Mouse (Mus musculus) layer of hippocampus, adult 2 months (tissue): ENCODE results near the gene Tpra1. TPM values are rescaled to one million over a fixed set of nuclear protein-coding genes. Genes with fewer than 3 reads are reported as not detected.

Experiments used
- DNase-seq, 2 experiments: peaks; one replicate each; pipeline ENCODE4 v3.0.0; 2022; ENCODE audit warnings: low spot score in 2 of 2
- H3K27ac ChIP-seq: fragments of 200-600 bp; 2 replicates; pipeline ENCODE4 v1.8.1; 2022
- H3K4me3 ChIP-seq: fragments of 200-600 bp; 2 replicates; pipeline ENCODE4 v1.8.1; 2022; ENCODE audit warnings: mild to moderate bottlenecking
- CTCF ChIP-seq: fragments of 200-600 bp; conservative IDR thresholded peaks from 2 replicates; pipeline ENCODE4 v1.8.1; 2022; ENCODE audit warnings: antibody characterized with exemption, mild to moderate bottlenecking, moderate library complexity
- total RNA-seq, 2 experiments: library from RNA; stranded (reverse); gene quantifications; 2 replicates each; pipeline ENCODE4 v1.2.3; 2021

The Tpra1 gene
- total RNA-seq, 2 experiments from 2014 or later, result 48.6 to 51.1 TPM

- peak within 1 kb of the TSS; percentile 51; the same call in 1 of the 2 replicates for H3K27ac ChIP-seq
- H3K4me3 ChIP-seq, result peak within 1 kb of the TSS; percentile 71
- DNase-seq, result peak; percentile 93
- TF ChIP-seq CTCF, result peak; percentile 17; the same call in 1 of the 2 replicates
Observed at GRCm38 (mm10) chr6:88898534-88899048, 3.5 kb upstream of the Tpra1 start, which contains the start of gene Mcm2. Gene Mcm2 (minus strand): TSS chr6:88898780.

GRCm38 (mm10) chr6:88899086-88899485 lies 3.0 kb upstream of the Tpra1 start:
- peak overlapping the region; percentile 71; the same call in 1 of the 2 replicates for H3K4me3 ChIP-seq
- TF ChIP-seq CTCF, result no peak
- H3K27ac ChIP-seq, result 0 out of 2 replicates have a peak overlapping the region, but pooled peaks have one; percentile 36
- no peak for DNase-seq

- Histone ChIP-seq H3K27ac (no peak overlapping the region), H3K4me3 (no peak overlapping the region)
- DNase-seq, result no peak
- no peak for TF ChIP-seq CTCF
Observed at GRCm38 (mm10) chr6:88899628-88900027, 2.4 kb upstream of the Tpra1 start.

GRCm38 (mm10) chr6:88901471-88901870 lies 580 bp upstream of the Tpra1 start:
- H3K4me3 ChIP-seq, result peak overlapping the region; percentile 98
- H3K27ac ChIP-seq, result peak overlapping the region; percentile 95
- no peak for DNase-seq
- TF ChIP-seq CTCF, result no peak

- no peak for DNase-seq
- peak overlapping the region; percentile 98; the same call in 1 of the 2 replicates for H3K4me3 ChIP-seq
- no peak overlapping the region for H3K27ac ChIP-seq
- no peak for TF ChIP-seq CTCF
Observed at GRCm38 (mm10) chr6:88903708-88904107, 1.7 kb downstream of the Tpra1 start.

- no peak overlapping the region for H3K27ac ChIP-seq
- H3K4me3 ChIP-seq, result no peak overlapping the region
- DNase-seq, result no peak
- TF ChIP-seq CTCF, result no peak
Observed at GRCm38 (mm10) chr6:88904456-88904974, 2.5 kb downstream of the Tpra1 start.

- Histone ChIP-seq H3K27ac (no peak overlapping the region), H3K4me3 (no peak overlapping the region)
- no peak for DNase-seq
- no peak for TF ChIP-seq CTCF
Observed at GRCm38 (mm10) chr6:88905042-88905441, 3.0 kb downstream of the Tpra1 start.

- TF ChIP-seq CTCF, result peak; percentile 94
- Histone ChIP-seq H3K4me3 (no peak overlapping the region), H3K27ac (no peak overlapping the region)
- DNase-seq, result peak; percentile 65
Observed at GRCm38 (mm10) chr6:88906369-88907108, 4.5 kb downstream of the Tpra1 start.

- H3K4me3 ChIP-seq, result no peak overlapping the region
- H3K27ac ChIP-seq, result no peak overlapping the region
- no peak for DNase-seq
- TF ChIP-seq CTCF, result no peak
Observed at GRCm38 (mm10) chr6:88909151-88909550, 7.1 kb downstream of the Tpra1 start.

GRCm38 (mm10) chr6:88913022-88913421 lies 11.0 kb downstream of the Tpra1 start:
- H3K27ac ChIP-seq, result no peak overlapping the region
- no peak for TF ChIP-seq CTCF
- H3K4me3 ChIP-seq, result no peak overlapping the region
- DNase-seq, result no peak

- TF ChIP-seq CTCF, result no peak
- Histone ChIP-seq H3K27ac (no peak overlapping the region), H3K4me3 (no peak overlapping the region)
- DNase-seq, result no peak
Observed at GRCm38 (mm10) chr6:88913440-88913839, 11.4 kb downstream of the Tpra1 start.

- no peak overlapping the region for H3K4me3 ChIP-seq
- H3K27ac ChIP-seq, result no peak overlapping the region
- DNase-seq, result no peak
- TF ChIP-seq CTCF, result no peak
Observed at GRCm38 (mm10) chr6:88914799-88915198, 12.7 kb downstream of the Tpra1 start.

- no peak for TF ChIP-seq CTCF
- no peak overlapping the region; the same call in 1 of the 2 replicates for H3K27ac ChIP-seq
- DNase-seq, result peak in 1 of 2 experiments; percentile 59
- H3K4me3 ChIP-seq, result no peak overlapping the region
Observed at GRCm38 (mm10) chr6:88915510-88915909, 13.5 kb downstream of the Tpra1 start.
